In the genomic region with DNA sequence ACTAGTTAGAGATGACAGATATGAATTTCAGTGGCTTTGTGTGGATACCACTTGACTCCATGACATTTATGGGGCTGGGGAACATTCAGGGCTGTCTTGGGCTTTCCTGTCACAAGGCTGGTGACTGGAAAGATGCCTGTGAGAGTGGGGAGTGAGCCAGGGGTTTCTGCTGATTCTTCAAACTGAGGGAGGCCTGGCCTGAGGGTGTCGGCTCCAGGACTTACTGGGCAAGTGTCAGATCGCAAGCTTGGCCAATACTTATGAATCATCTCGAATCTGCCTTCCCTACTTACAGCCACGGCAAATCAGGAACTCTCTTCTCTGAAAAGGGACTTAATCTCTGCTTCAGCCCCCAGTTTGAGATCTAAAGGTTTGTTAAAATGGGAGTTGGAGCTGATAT, we compare ENCODE assay signal across 15 mouse cellular contexts. TPM values are rescaled to one million over a fixed set of nuclear protein-coding genes. Genes with fewer than 3 reads are reported as not detected.
DNase-seq lines count a peak whose midpoint lies in the region; ATAC-seq and TF ChIP-seq lines count a peak whose summit lies in the region.
"Had no signal": no experiment of that assay in that cellular context is flagged by ENCODE, and none has a peak within 500 bp of the region (broad histone marks: within the 10 kb centered on the region; RNA-seq: fewer than 3 reads in every experiment).

No protein-coding gene starts in this region.

- H3K4me2 ChIP-seq in kidney, embryonic 15.5 days = no peak overlapping the region
- H3K4me2 ChIP-seq: embryonic facial prominence, embryonic 13.5 days; intestine, embryonic 15.5 days; midbrain, embryonic 11.5 days had no signal

- no peak for TF ChIP-seq POLR2A in thymus, adult 2 months (IDR thresholded peaks at IDR 0.05; ENCODE audit: control insufficient read depth, extremely low read depth, insufficient read depth, low read length, poor library complexity)

- intact Hi-C loops in heart, postnatal 25 days (cut with DNase I) = no loop called here

- no peak for ATAC-seq in kidney, embryonic 15.5 days (replicated peaks; ENCODE audit: low FRiP score)
- ATAC-seq: CD4-positive, CD25-positive, alpha-beta regulatory T cell, adult 4 months; forebrain, embryonic 14.5 days; intestine, embryonic 15.5 days had no signal

- peaks cover 8% of the 10 kb centered on the region; the same call in 1 of the 2 replicates for H3K36me3 ChIP-seq in thymus, adult 2 months (ENCODE audit: control insufficient read depth, insufficient read depth, low read length)
- peaks cover 13% of the 10 kb centered on the region for H3K36me3 ChIP-seq in kidney, embryonic 15.5 days
- H3K36me3 ChIP-seq: intestine, embryonic 15.5 days had no signal

- H3K9me3 ChIP-seq in kidney, embryonic 15.5 days (replicated peaks) = no peaks in the 10 kb centered on the region
- H3K9me3 ChIP-seq: embryonic facial prominence, embryonic 13.5 days; intestine, embryonic 15.5 days had no signal

- TF ChIP-seq CTCF in thymus, adult 2 months (IDR thresholded peaks at IDR 0.05; ENCODE audit: borderline replicate concordance, control insufficient read depth, extremely low read depth, insufficient read depth, low read length, poor library complexity) = no peak

- H3K27me3 ChIP-seq in thymus, adult 2 months (ENCODE audit: control insufficient read depth, insufficient read depth, low read length) = no peaks in the 10 kb centered on the region
- no peaks in the 10 kb centered on the region for H3K27me3 ChIP-seq in kidney, embryonic 15.5 days
- H3K27me3 ChIP-seq: embryonic facial prominence, embryonic 13.5 days; intestine, embryonic 15.5 days had no signal

- no peak overlapping the region for H3K4me3 ChIP-seq in thymus, adult 2 months (ENCODE audit: control insufficient read depth, insufficient read depth, low read length)
- H3K4me3 ChIP-seq in kidney, embryonic 15.5 days (replicated peaks) = no peak overlapping the region
- H3K4me3 ChIP-seq: embryonic facial prominence, embryonic 13.5 days; intestine, embryonic 15.5 days had no signal

- no peak overlapping the region for H3K9ac ChIP-seq in kidney, embryonic 15.5 days
- H3K9ac ChIP-seq: embryonic facial prominence, embryonic 13.5 days; intestine, embryonic 15.5 days had no signal

- WGBS in thymus, adult 2 months = 82% methylated on average over 4 of the region's 4 CpGs
- WGBS in kidney, embryonic 15.5 days = 45% methylated on average over 4 of the region's 4 CpGs

- DNase-seq in heart, adult 18-20 months = peak; percentile 42 to 54
- no peak for DNase-seq in heart, postnatal 25 days (ENCODE audit: low spot score)
- DNase-seq in 3134 (ENCODE audit: extremely low read depth, insufficient read length, low spot score) (peak; percentile 53), adipocyte (ENCODE audit: low spot score) (peak; percentile 84)
- peak; percentile 21 for DNase-seq in heart, postnatal 4 days
- DNase-seq in thymus, adult 2 months = no peak
- DNase-seq in frontal cortex, postnatal 14 days (ENCODE audit: low spot score in 2 of 2) = no peak
- DNase-seq: cerebellum, adult 8-10 months; kidney, postnatal 25 days had no signal

- no peak overlapping the region for H3K27ac ChIP-seq in thymus, adult 2 months (ENCODE audit: control insufficient read depth, insufficient read depth, low read length)
- no peak overlapping the region for H3K27ac ChIP-seq in kidney, embryonic 15.5 days
- H3K27ac ChIP-seq: embryonic facial prominence, embryonic 13.5 days; intestine, embryonic 15.5 days had no signal

- H3K4me1 ChIP-seq in thymus, adult 2 months (replicated peaks; ENCODE audit: control insufficient read depth, insufficient read depth, low read length) = peaks cover 47% of the 10 kb centered on the region
- H3K4me1 ChIP-seq in kidney, embryonic 15.5 days = peaks cover 57% of the 10 kb centered on the region

RNA-seq across cellular contexts. Expression of gene Nck2, which starts 18.3 kb away (rescaled TPM):
- total RNA-seq in heart, adult 18-20 months (2021) = 10 to 100 TPM; 12.9 to 13.0 TPM
- 10 to 100 TPM; 14.3 to 15.4 TPM for total RNA-seq in heart, postnatal 25 days (2021)
- total RNA-seq in heart, postnatal 4 days (2021) = 10 to 100 TPM; 34.0 to 38.3 TPM
- 106 and 122 TPM in 2 replicates for polyA plus RNA-seq in thymus, adult 2 months (2012; rRNA removed)
- polyA plus RNA-seq in kidney, embryonic 15.5 days (2015; fragmentation: Nextera tagmentation; extraction: Ambion mirVana) = 46.0 and 48.3 TPM in 2 replicates

Comparison
In these comparisons a context has a peak if more than half of its experiments do, and no peak if none do; other contexts are left out.
1. DNase-seq: peak in heart, adult 18-20 months (2 of 2), 3134 (single experiment), adipocyte (single experiment) and heart, postnatal 4 days (single experiment); none in heart, postnatal 25 days (single experiment), thymus, adult 2 months (single experiment) and frontal cortex, postnatal 14 days (0 of 2).